Mouse (Mus musculus) gastrocnemius, adult 18-20 months (tissue): ENCODE measurements around the gene Cbx1. TPM values are rescaled to one million over a fixed set of nuclear protein-coding genes. Genes with fewer than 3 reads are reported as not detected.

Experiments
- DNase-seq: peaks from one replicate; pipeline ENCODE4 v3.0.0; 2021; ENCODE audit warnings: low spot score
- long read RNA-seq, 2 experiments: library from polyadenylated mRNA; stranded (forward); transcript quantifications; one replicate each; pipeline ENCODE4 v2.0.0; 2021
- total RNA-seq, 2 experiments: library from RNA; stranded (reverse); gene quantifications; 2 replicates each; pipeline ENCODE4 v1.2.3; 2021

Cbx1 gene
- total RNA-seq: 10 to 100 TPM; 34.2 to 36.1 TPM
- long read RNA-seq, experiment 1, partial matches to known transcripts: 3 of 14 reads
- long read RNA-seq, experiment 1, other reads (novel, unspliced or antisense): 9 of 14 reads
- long read RNA-seq, experiment 2, partial matches to known transcripts: 2 of 17 reads
- long read RNA-seq, experiment 2, other reads (novel, unspliced or antisense): 15 of 17 reads

DNA sequence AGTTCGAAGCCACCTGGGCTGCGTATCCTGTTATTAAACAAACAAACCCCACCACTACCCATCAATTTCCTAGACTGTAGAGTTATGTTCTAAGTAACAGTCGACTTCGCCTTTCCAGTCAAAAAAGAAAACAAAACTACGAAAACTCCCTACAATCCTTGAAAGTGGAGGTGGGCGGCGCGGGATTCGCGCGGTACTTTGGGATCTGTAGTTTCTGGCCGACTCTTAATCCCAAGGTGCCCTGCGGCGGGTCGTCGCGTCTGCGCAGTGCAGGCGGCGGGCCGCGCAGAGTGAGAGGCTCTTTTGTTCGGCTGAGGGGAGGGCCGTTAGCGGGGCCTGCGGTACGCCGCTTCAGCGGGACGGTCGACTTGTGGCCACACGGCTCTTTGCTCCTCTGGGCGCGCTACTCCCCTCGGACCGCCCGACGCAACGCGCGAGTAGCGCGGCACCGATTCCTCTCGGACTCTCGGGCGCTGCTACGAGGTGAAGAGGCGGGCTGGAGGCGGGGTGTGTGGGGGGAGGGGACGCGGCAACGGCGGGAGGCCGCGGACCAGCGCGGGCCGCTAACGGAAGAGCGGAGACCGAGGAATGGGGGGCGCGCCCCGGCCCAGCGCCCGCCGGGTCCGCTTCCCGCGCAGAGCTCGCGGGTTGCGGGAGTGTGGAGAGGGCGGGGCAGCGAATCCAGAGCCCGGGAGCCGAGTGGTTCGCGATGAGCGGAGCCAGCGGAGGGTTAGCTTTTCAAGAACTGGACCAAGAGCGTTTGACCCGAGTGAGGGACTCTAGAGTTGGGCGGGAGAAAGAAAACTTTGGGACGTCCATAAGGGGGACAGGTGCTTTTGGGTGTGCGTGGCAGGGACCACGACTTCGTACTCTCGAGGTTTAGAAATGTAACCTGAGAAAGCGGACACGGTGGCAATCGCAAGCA lies at the start of gene Cbx1:
Gene Cbx1 (plus strand): TSS at position 257 of the 925 bp plus-strand sequence.
- peak; percentile 91 for DNase-seq

DNA sequence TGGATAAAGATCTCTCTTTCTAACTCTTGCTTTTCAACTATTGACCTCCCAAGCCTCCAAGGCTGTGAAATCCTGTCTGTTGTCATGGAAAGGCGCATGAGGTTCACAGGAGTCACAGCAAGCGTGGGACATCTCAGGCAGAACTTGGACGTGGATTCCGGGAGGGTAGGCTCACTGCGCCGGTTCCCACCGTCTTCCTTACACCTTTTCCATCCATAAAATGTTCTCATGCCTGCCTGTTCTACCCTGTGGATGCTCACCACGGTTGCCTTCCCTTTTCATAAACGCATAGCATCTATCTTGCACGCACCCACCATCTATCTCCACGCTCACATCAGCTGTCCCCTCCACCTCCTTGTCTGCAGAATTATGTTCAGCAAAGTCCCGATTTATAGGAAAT lies 48.1 kb upstream of the Cbx1 start:
- DNase-seq: no peak

DNA sequence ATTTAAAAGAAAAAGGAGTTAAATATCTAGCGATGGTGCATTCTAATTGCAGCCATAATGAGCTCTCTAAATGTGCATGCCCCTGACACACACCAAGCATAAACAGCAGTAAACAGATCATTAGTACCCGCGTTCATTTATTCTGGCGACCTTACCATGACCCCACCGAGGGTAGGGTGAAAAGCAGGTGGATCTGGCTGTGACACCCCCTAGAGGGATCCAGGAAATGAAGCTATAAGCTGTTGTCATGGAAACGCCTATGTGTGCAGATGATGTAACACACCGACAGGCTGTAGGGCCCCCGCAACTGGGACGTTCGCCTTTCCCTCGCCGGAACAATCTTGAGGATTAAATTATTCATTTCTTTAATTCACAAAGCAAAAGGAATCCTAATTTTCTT lies 46.9 kb upstream of the Cbx1 start:
- no peak for DNase-seq

DNA sequence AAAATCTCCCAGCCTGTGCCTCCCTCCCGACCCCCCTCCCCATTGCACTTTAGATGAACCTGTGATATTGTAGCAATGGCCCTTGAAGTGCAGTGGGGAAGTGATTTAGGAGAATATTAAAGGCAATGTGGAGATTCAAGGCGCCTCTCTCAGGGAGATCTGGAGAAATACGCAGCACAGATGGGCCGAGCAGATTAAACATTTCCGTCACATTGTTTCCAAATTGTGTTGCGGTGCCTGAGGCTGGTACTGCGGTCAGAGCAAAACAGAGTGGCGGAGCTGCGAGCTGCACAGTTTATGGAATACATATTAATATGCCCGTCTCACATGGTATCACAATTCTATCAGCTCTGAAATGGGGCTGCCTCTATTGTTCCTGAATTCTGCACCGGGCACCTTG lies 45.9 kb upstream of the Cbx1 start:
- no peak for DNase-seq

DNA sequence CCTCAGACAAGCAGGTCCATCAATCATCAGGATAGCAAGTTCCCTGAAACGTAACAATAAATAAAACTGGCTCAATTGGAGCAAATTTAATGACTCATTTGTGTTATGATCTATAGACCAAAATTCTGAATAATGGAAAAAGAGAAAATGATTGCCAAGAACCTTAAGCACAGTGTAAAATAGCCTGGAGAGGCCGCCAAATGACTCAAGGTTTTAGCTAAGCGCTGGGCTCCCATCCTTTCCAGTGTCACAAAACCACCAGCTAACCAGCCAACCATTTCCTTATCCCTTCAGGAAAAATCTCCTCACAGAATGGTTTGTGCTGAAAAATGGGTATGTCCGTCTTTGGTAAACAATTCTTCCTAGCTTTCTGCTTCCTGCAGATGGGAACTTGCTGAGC lies 45.0 kb upstream of the Cbx1 start:
- DNase-seq: no peak

DNA sequence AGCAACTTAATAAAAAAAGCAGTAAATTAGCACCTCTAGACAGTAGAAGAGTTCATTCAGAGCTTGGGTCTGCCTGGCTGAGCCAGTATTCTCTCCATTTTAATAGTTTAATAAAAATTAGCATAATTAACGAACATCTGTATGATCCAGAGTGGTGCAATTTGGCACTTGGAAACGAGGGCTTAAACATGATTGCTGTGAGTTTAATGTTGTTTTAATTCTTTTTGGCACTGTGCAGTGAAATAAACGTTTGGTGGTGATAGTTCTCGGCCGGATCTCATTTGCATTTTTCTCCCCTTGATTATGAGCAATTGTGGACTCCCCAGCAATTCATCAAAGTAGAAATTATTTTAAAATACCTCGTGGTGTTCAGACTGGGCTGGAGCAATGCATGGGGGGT lies 42.3 kb upstream of the Cbx1 start:
- no peak for DNase-seq

DNA sequence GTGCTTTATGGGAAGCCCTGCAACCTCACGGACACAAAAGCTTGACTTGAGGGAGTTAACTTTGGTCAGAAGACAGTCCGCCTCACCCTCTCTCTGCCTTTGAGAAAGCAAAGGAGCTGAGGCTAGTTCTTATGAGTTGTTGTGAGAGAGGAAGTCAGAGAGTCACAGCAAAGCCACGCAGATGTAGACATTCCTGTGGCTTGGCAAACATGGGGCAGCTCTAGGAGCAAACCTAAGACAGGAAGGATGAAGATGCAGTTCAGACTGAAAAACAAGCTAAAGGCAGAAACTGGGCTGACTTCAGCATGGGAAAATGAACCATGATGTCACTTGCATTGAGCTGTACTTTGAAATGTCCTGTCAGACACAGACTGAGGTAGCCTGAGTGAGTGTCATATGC lies 41.4 kb upstream of the Cbx1 start:
- no peak for DNase-seq

DNA sequence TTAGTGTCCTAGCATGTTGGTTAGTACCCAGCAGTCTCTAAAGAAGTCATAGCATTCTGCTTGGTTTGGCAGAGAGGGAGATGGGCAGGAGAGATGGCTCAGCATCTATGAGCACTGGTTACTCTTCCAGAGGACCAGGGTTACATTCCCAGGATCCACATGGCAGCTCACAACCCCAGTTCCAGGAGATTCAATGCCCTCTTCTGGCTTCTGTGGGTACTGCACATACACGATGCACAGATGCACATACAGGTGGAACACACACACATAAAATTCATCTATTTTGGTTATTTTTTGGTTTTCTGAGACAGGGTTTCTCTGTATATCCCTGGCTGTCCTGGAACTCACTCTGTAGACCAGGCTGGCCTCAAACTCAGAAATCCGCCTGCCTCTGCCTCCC lies 33.6 kb upstream of the Cbx1 start:
- no peak for DNase-seq

DNA sequence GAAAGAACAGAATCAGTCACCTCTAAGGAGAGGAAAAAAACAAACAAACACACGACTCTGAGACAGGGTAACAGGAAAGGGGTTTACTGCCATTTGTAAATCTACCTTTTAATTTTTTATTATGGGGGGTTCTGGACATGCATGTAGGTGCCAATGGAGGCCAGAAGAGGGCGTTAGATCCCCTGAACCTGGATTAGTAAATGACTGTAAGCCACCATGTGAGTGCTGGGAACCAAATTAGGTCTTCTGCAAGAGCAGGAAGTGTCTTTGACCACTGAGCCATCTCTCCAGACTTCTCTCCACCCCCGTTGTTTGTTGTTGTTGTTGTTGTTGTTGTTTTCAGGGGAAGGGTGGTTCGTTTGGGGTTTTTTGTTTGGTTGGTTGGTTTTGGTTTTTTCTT lies 31.5 kb upstream of the Cbx1 start:
- no peak for DNase-seq

DNA sequence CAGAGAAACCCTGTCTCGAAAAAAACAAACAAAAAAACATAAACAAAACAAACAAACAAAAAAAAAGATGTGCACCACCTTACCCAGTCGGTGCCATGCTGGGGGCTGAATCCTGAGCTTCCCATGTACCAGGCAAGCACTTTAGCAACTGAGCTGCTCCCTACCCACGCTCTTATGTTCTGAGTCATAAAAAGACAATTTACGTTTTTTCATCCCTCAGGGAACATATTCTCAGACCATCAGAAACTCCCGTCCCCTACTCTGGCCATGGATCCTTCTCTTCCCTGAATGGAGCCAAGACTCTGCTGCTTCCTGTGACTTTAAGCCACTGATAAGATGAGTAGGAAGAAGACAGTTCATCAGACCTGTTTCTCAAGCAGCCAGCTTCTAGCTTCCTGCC lies 30.5 kb upstream of the Cbx1 start:
- no peak for DNase-seq

DNA sequence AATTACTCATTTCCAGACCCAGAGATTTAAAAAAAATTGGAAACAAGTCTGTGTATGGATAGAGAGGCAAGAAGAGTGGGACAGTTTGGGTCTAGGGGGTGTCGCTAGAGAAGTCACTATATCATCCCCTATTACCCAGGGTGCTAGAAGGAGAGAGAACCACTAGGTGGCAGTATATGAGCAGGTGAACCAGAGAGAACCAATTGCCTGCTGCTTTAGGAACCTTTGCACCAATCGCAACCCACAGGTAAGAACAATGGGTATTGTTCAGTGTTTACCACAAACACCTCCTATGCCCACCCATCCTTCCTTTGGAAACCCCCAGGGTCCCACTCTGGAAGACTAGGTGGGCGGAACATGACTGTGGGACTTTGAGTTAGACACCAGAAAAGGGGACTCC lies 28.9 kb upstream of the Cbx1 start:
- peak; percentile 75 for DNase-seq

DNA sequence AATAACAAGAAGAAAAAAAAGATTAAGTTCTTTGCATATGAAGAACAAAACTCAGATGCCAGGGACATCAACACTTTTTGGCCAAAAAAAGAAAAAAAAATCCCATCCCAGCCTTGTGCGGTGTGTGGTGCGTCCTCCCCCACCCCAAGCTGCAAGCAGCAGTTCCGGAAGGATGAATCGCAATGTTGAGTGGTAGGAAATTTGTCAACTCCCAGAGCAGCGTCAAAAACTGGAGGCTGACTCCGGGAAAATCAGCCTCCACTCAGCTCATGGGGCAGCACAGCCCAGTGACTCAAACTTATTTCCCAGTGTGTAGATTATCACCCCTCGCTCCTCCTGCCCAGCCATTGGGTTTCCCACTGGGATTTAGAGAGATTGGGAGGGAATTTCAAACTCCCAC lies 26.9 kb upstream of the Cbx1 start:
- no peak for DNase-seq

DNA sequence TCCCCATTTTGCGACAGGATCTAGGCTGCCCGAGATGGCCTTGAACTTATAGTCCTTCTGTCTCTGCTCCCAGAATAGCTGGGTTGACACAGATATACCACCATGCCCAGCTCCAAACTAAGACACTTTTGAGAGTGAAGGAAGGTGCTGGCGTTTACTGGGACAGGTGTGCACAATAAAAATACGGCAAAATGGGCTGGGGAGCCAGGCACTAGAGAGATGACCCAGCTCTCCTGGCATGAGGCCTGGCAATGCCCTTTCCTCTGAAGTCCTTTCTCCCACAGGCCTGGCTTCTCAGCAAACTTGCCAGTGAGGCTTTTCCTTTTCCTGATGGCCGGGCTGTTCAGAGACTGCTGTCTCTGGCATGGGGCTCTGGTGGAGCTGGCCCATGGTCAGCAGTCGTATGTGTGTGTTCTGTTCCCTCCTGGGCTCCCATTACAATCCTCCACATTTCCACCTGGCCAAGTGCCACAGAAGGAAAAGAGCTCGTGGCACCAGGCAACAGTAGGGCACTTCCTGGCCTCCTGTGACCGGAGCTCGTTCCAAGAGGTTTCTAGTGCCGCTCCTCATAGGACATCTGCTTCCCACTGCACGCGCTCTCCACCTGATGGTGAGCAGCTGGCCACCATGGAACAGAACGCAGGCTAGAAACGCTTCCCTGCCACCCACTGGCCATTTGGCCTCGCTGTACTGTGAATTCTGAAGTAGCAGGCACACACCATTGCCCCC lies 26.0 kb upstream of the Cbx1 start:
- DNase-seq: peak; percentile 66

DNA sequence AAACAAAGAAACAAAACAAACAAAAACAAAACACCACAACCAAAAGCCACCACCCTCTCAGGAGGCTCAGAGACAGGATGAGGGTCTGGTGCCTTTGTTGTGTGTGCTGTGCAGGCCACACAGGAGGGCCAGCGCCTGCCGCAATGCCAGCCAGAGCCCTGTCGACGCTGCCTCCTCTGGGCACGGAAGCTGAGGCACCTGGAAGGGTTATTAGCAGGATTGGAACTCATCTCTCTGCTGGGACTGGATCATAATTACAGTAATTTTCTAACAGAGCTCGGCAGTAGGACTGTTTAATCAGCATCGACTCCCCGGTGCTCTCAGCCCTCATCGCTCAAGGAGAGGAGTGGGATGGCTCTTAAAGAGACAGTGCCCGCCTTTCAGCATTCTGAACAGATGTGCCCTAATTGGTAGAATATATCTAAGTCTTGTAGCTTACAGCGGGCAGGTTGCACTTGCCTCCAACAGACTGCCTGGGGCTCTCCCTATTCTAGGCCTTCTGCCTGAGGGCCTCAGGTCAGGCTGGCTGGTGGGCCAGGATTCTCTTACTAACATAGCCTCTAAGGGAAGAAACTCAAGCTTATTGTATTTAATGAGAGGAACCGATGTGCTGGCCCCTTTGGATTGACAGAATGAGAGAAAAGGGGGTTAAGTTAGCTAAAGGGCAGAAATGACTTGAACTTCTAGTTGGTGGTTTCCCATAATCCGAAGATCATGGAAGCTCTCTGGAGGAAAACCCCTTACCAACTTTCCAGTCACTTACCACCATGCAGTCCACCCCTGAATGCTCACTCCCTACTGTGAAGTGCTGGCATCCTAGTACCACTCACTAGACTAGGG lies 24.2 kb upstream of the Cbx1 start:
- no peak for DNase-seq

DNA sequence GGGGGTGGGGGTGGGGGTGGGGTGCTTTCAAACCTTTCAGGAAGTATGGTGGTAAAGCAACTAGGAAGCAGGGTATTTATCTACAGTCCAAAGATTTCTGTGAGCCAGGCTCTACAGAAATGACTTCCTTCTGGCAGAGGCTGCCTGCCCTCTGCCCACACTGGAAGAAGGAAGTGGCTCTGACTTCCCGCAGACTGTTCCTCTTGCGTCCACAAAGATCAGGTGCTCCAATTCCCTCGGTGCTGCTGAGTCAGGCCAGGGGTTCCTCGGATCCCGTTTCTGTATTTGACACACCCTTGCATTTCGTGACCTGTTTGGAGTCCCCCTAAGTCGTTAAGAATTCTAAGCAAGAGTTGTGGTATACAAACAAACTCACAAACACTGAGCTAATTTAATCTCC lies 23.3 kb upstream of the Cbx1 start:
- DNase-seq: no peak

DNA sequence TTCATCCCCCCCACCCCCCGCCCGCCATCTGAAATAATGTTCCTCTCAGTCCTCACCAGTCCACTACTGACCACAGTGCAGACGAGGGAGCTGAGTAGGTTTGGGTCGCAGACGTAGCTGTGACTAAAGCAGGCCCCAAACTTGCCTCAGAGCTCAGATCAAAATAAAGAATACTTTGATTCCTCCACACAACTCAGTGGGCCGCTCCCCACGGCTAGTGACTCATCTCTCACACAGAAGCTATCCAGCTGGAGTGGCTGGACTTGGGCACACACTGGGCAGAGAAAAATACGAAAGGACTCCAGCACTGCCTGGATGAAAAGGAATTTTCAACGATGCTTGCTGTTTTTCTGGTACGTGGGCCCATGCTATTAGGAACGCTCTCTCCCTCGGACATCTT lies 22.4 kb upstream of the Cbx1 start:
- DNase-seq: no peak

DNA sequence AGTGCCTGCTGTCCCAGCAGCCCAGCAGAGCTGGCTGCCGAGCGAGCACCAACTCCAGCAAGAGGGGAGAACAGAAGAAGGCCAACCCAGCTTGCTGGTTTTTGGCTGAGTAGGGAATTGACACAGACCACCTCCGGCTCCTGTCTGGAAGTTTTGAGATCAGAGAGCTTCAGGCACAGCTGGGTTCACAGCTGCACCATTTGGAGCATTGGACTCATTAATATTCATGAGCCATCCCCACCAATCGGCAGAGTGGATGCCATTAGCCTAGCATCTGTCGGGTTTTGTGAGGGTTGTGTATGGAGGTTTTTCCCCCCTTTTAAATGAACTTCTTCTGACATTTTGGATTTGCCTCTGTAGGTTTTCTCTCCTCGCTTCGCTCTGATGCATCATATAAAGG lies 21.8 kb upstream of the Cbx1 start:
- no peak for DNase-seq

DNA sequence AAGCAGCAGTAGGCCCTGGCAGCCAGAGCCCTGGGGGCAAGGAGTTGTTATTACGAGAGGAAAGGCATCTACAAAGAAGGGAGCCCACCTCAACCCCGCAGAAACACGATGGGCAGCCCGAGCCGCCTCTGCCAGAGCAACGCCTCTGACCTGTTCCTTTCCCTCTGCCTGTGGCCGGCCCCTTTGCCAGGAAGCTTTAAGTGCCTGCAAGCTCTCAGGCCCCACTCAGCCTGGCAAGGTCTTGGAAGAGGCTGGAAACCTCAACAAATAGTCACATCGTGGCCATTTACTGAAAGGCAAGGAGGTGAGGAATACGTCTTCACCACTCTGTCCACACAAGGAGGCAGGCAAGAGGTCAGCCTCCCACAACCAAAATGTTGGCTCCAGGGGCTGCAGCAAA lies 20.7 kb upstream of the Cbx1 start:
- DNase-seq: no peak

DNA sequence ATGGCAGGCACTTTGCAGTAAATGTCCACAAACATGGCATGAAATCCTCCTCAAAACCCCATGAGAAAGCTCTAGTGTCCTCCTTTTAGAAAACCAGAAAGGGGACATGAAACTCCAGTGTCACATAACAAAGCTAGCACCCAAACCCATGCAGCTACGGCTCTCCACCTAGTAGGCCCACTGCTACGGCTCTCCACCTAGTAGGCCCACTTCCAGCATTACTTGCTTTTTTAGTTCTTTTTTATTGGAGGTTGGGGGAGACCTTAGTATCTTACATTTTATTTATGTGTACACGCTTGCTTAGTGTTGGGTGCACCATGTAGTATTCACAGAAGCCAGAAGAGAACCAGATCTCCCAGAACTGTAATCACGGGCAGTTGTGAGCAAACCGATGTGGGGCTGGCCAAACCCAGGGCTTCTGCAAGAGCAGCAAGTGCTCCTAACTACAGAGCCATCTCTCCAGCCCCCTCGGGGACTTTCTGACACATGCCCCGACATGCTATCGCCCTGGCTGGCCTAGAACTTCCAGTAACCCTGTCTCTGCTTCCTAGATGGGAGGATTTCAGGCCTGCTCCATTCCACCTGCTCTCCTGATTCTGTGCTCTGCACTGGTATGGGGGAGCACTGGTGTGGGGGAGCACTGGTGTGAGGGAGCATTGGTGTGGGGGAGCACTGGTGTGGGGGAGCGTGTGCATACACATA lies 17.5 kb upstream of the Cbx1 start:
- DNase-seq: no peak

DNA sequence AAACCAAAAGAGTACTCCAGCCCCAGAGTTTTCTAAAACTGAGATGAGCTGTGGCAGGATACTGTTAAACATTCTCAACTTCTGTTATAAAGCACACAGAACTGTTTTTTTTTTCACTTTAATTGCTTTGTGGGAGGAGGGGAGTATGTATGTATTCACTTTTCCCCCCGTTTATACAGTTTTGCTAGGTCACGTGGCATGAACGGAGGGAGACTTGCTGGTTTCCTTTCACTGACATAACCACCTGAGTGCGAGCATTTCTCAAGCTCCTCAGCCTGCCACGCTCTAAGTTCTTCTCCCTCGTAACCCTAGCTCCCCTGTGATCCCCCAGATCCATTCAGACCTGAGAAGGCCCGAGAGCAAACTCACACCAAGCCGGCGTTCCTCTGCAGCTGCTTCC lies 16.5 kb upstream of the Cbx1 start:
- no peak for DNase-seq

DNA sequence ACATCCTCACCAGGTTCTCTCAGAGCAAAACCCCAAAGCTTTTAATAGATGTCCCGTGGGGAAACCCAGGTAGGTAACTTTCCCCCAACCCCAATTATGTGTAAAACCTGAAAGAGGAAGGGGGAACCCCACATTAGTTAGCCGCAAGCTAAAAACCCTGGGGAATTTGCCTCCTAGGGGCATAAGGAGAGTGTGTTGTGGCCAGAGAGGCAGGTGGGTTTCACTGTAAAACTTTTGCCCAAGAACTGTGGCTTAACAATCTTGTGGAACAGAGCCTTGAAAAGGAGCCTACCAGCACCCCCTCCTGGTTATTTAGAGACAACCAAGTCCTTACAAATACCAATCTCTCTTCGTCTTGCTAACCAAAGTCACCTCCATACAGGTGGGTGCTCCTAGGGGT lies 14.4 kb upstream of the Cbx1 start:
- DNase-seq: no peak
